ENCODE assay signal across 10 mouse cellular contexts in the genomic region with DNA sequence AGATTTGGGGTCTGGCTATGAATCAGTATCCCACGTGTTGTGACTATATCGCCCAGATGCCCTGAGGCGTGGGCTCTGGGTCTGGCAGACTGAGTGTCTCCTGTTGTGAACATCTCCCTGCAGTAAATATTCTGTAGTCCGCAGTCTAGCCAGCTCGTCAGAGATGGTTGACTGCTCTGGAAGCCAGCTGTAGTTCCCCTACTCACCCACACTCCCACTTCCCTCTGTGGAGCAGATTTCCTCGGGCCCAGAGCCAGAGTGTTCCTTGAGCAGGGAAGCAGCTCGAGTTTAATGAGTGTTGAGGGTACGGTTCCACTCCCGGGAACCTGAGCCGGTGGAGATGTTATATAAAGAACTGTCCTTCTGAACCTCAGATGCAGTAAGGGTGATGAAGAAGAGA.
A peak's percentile ranks its signal among the peaks of the same experiment; 100 is the strongest.
DNase-seq lines count a peak whose midpoint lies in the region; ATAC-seq lines count a peak whose summit lies in the region.
"Had no signal": no experiment of that assay in that cellular context is flagged by ENCODE, and none has a peak within 500 bp of the region (broad histone marks: within the 10 kb centered on the region; RNA-seq: fewer than 3 reads in every experiment).

No protein-coding gene starts in this region.

- no peak overlapping the region for H3K27ac ChIP-seq in embryonic facial prominence, embryonic 14.5 days (replicated peaks; ENCODE audit: low read depth, low read length)
- H3K27ac ChIP-seq in embryonic facial prominence, embryonic 10.5 days (replicated peaks): no peak overlapping the region
- H3K27ac ChIP-seq: macrophage had no signal

- H3K4me3 ChIP-seq in embryonic facial prominence, embryonic 14.5 days (ENCODE audit: low read depth, low read length): no peak overlapping the region
- no peak overlapping the region for H3K4me3 ChIP-seq in embryonic facial prominence, embryonic 10.5 days

- no peak overlapping the region for H3K4me2 ChIP-seq in embryonic facial prominence, embryonic 14.5 days (ENCODE audit: low read depth, low read length)

- H3K27me3 ChIP-seq in embryonic facial prominence, embryonic 14.5 days (replicated peaks; ENCODE audit: control insufficient read depth, insufficient read depth, low read length): no peaks in the 10 kb centered on the region
- H3K27me3 ChIP-seq in embryonic facial prominence, embryonic 10.5 days (replicated peaks; ENCODE audit: low read depth, poor library complexity, severe bottlenecking): no peaks in the 10 kb centered on the region

- H3K9me3 ChIP-seq in embryonic facial prominence, embryonic 14.5 days (ENCODE audit: control insufficient read depth, low read length): no peaks in the 10 kb centered on the region
- H3K9me3 ChIP-seq in embryonic facial prominence, embryonic 10.5 days: no peaks in the 10 kb centered on the region

- peak; percentile 55 for DNase-seq in embryonic facial prominence, embryonic 14.5 days (ENCODE audit: low spot score)
- no peak for DNase-seq in embryonic facial prominence, embryonic 10.5 days (ENCODE audit: low spot score)
- DNase-seq in ovary, postnatal 14 days (ENCODE audit: low spot score): peak; percentile 31
- DNase-seq in ovary, postnatal 36 days (ENCODE audit: low spot score): no peak
- DNase-seq in layer of hippocampus, postnatal 36 days: peak; percentile 14 to 35
- peak; percentile 24 for DNase-seq in telencephalon, adult 2 months (ENCODE audit: low read depth, low spot score)
- DNase-seq in embryo, embryonic 11 days: no peak
- DNase-seq: retina, postnatal 1 day had no signal

- WGBS in embryonic facial prominence, embryonic 14.5 days: 42% methylated on average over 10 of the region's 10 CpGs
- 78% methylated on average over 10 of the region's 10 CpGs for whole genome bisulfite sequencing in embryonic facial prominence, embryonic 10.5 days

- peaks cover 10% of the 10 kb centered on the region; the same call in 1 of the 2 replicates for H3K4me1 ChIP-seq in embryonic facial prominence, embryonic 14.5 days (ENCODE audit: control insufficient read depth, insufficient read depth, low read length)
- peaks cover 22% of the 10 kb centered on the region for H3K4me1 ChIP-seq in embryonic facial prominence, embryonic 10.5 days

- ATAC-seq in embryonic facial prominence, embryonic 14.5 days (ENCODE audit: low read depth): peak; percentile 26; the same call in 1 of the 2 replicates
- ATAC-seq in inflammation-experienced regulatory T-cells, adult 6 months: no peak

- peaks cover 10% of the 10 kb centered on the region; the same call in 1 of the 2 replicates for H3K36me3 ChIP-seq in embryonic facial prominence, embryonic 14.5 days (ENCODE audit: control insufficient read depth, insufficient read depth, low read length)
- peaks cover 11% of the 10 kb centered on the region; the same call in 1 of the 2 replicates for H3K36me3 ChIP-seq in embryonic facial prominence, embryonic 10.5 days (replicated peaks)

- H3K9ac ChIP-seq in embryonic facial prominence, embryonic 14.5 days (ENCODE audit: low read depth, low read length): no peak overlapping the region

Comparison
In these comparisons a context has a peak if more than half of its experiments do, and no peak if none do; other contexts are left out.
1. DNase-seq: peak in embryonic facial prominence, embryonic 14.5 days (single experiment), ovary, postnatal 14 days (single experiment), layer of hippocampus, postnatal 36 days (2 of 2) and telencephalon, adult 2 months (single experiment); none in embryonic facial prominence, embryonic 10.5 days (single experiment), ovary, postnatal 36 days (single experiment) and embryo, embryonic 11 days (single experiment).